Mouse (Mus musculus) G1E-ER4 (cell line): ENCODE results near the gene B4galnt2. TPM values are rescaled to one million over a fixed set of nuclear protein-coding genes. Genes with fewer than 3 reads are reported as not detected.

ENCODE experiments used
- GATA1 ChIP-seq: IDR thresholded peaks from one replicate; pipeline ENCODE4 v1.8.0; 2012; ENCODE audit warnings: low read length, inconsistent platforms
- polyA plus RNA-seq: library from polyadenylated mRNA; stranded (reverse); fragments of >175 nt; gene quantifications from 2 replicates; pipeline ENCODE4 v1.2.3, GENCODE M21; 2012

B4galnt2 gene
- polyA plus RNA-seq, 1 experiment = not detected

- no peak for TF ChIP-seq GATA1
Observed at GRCm38 (mm10) chr11:95824877-95825243, 89.8 kb downstream of the B4galnt2 start.

DNA sequence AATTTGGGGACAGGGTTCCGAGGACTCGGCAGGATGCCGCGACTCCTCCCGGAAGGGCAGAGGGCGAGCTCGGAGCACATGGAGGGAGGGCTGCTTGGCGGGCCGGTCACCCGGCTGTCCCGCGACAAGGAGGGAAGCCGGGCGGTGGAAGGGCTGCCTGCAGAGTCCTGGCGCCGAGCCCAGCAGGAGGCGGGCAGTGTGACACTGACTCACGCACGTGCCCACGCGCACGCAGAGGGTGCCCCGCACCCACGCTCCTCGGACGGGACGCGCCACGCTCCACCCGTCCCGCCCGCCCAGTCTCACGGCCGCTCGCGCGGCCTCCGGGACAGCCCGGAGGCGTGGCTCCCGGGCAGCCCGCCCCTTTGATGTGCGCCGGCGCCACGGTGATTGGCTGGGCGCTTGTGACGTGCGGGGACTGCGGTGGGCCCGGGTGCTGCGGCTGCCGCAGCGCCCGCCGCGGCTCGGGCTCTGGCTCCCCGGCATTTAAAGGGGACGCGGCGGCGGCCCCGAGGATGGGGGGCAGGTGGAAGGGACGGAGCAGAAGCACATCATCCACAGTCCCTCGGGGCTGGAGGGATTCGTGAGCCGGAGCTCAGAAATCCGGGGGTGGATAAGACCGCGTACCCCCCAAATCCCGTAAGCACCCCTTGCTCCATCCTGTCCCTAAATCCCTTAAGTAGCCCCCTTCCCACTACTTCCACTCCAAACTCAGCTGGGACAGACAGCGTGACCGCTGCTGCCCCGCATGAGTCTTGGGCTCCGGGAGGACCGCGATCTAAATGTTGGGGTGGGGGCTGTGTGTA lies 90.4 kb downstream of the B4galnt2 start, which contains the start of gene Phospho1:
Gene Phospho1 (plus strand): TSS at position 429 of the 806 bp plus-strand sequence.
- no peak for TF ChIP-seq GATA1

GRCm38 (mm10) chr11:95822437-95822836 lies 92.3 kb downstream of the B4galnt2 start:
- TF ChIP-seq GATA1 = no peak

DNA sequence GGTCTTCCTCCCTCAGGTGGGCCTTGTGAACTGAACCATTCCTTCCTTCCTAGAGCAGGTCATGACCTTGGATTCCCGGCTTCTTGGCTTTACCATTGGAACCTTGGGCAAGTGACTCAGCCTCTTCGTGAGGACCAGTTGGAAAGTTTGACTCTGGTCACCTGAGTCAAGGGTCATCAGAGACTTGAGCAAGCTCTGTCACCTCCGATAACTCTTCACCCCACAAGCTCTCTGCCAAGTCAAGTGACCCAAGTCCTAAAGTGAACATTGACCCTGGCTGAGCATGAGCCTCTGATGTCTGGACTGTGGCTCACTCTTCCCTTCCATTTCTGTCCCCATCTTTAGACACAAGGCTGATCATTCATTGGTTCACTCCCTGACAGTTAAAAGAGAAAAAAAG lies 93.2 kb downstream of the B4galnt2 start:
- TF ChIP-seq GATA1 = no peak

- TF ChIP-seq GATA1 = no peak
Observed at GRCm38 (mm10) chr11:95819138-95819537, 95.6 kb downstream of the B4galnt2 start.

Other genes with a start within 250 kb of the B4galnt2 start
- 43.0 and 51.4 TPM in 2 replicates for gene Phb, start 247.9 kb downstream of the B4galnt2 start, polyA plus RNA-seq
- gene Zfp652, start 202.2 kb downstream of the B4galnt2 start, polyA plus RNA-seq = 140 and 144 TPM in 2 replicates
- gene B130006D01Rik, start 191.3 kb downstream of the B4galnt2 start, polyA plus RNA-seq = not detected in 2 replicates
- gene Phospho1, start 90.4 kb downstream of the B4galnt2 start, polyA plus RNA-seq = 269 and 284 TPM in 2 replicates
- gene Gngt2, start 77.7 kb downstream of the B4galnt2 start, polyA plus RNA-seq = 6.5 and 9.5 TPM in 2 replicates
- 34.0 and 39.2 TPM in 2 replicates for gene Abi3, start 72.4 kb downstream of the B4galnt2 start, polyA plus RNA-seq
- gene Igf2bp1, start 91.0 kb upstream of the B4galnt2 start, polyA plus RNA-seq = 33.3 and 33.4 TPM in 2 replicates
- gene Gip, start 109.7 kb upstream of the B4galnt2 start, polyA plus RNA-seq = not detected in 2 replicates
- 153 and 177 TPM in 2 replicates for gene Snf8, start 120.0 kb upstream of the B4galnt2 start, polyA plus RNA-seq
- 27.6 and 33.9 TPM in 2 replicates for gene Ube2z, start 150.5 kb upstream of the B4galnt2 start, polyA plus RNA-seq
- gene Atp5g1, start 160.8 kb upstream of the B4galnt2 start, polyA plus RNA-seq = 166 and 518 TPM in 2 replicates
- gene Calcoco2, start 197.1 kb upstream of the B4galnt2 start, polyA plus RNA-seq = not detected in 2 replicates
- gene Ttll6, start 218.9 kb upstream of the B4galnt2 start, polyA plus RNA-seq = not detected in 2 replicates